Mouse (Mus musculus) brain, embryonic 14.5 days (tissue): ENCODE data around the gene Tspan11.

Source experiments
- CTCF ChIP-seq: fragments of 200-500 bp; IDR thresholded peaks from 2 replicates; pipeline ENCODE4 v1.5.1; 2012; ENCODE audit warnings: inconsistent platforms, mild to moderate bottlenecking, moderate library complexity, borderline replicate concordance; ENCODE audit not compliant: insufficient read depth, insufficient read length; ENCODE audit errors: extremely low read depth
- POLR2A ChIP-seq: fragments of 200-500 bp; IDR thresholded peaks from 2 replicates; pipeline ENCODE4 v1.6.1; 2012; ENCODE audit warnings: mild to moderate bottlenecking, inconsistent platforms, borderline replicate concordance; ENCODE audit not compliant: poor library complexity, insufficient read depth, insufficient read length, severe bottlenecking; ENCODE audit errors: extremely low read depth

DNA sequence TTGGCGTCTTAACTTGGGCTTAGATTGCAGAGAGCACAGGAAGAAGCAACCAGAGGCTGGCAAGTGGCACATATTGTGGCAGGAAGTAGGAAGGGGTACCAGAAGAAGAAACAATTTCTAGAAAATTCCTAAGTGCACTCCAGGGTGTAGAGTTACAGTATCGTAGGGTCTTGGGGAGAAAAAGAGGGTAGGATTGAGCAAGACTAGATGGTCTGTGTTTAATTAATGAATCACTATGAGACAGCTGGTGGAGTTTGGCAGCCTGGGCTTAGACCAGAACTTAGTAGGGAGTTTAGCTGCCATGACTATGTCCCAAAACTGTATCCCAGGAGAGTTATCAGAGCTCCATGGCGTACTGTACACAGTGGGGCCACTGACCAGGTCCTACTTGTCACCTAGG is 1.2 kb downstream of the Tspan11 start:
- TF ChIP-seq CTCF (no peak), POLR2A (no peak)
